Mouse (Mus musculus): ENCODE measurements around the gene Cdk5rap1. TPM values are rescaled to one million over a fixed set of nuclear protein-coding genes. Genes with fewer than 3 reads are reported as not detected.
A peak's percentile ranks its signal among the peaks of the same experiment; 100 is the strongest.

The Cdk5rap1 gene
- 10.8 and 12.4 TPM in 2 replicates for total RNA-seq (2014; rRNA removed)
- polyA plus RNA-seq (2015; fragmentation: Nextera tagmentation; extraction: Ambion mirVana), result 5.4 and 6.2 TPM in 2 replicates

DNA sequence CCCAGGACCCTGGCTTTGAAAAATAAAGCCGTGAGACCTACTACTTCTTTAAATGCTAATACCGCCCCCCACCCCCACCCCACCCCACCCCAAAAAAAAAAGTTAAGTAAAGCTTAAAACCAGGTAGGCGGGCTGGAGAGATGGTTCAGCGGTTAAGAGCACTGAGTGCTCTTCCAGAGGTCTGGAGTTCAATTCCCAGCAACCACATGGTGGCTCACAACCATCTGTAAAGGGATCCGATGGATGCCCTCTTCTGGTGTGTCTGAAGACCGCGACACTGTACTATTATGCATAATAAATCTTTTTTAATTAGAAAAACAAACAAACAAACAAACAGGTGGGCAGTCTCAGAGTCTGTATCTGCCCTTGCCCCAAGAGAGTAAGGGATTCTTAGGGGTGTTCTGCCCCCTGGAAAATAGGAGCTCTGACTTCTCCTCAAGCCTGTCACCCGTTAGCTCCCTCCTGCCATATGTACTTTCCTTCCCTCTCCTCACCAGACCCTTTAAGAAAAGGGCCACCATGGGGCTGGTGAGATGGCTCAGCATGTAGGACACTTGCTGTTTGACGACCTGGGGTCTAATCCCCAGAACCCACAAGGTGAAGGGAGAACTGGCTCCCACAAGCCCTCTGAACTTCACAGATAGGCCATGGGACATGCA, at the start of gene Cdk5rap1:
TSS of gene Cdk5rap1 (minus strand) at position 169 of the 659 bp plus-strand sequence.
- peak; percentile 27 for TF ChIP-seq CTCF (IDR thresholded peaks at IDR 0.05)
- WGBS, result 11% methylated on average over 9 of the region's 9 CpGs
- Histone ChIP-seq H3K9ac (replicated peaks; ENCODE audit: low read length, poor library complexity, severe bottlenecking) (peak within 1 kb of the TSS; percentile 79), H3K9me3 (ENCODE audit: low read length) (no peaks in the 10 kb centered on the region), H3K4me3 (ENCODE audit: low read depth, low read length) (peak within 1 kb of the TSS; percentile 64), H3K27me3 (ENCODE audit: insufficient read depth, low read length) (no peaks in the 10 kb centered on the region), H3K27ac (ENCODE audit: low read depth, low read length) (peak within 1 kb of the TSS; percentile 84), H3K36me3 (ENCODE audit: insufficient read depth, low read length) (peaks cover 14% of the 10 kb centered on the region; the same call in 1 of the 2 replicates), H3K4me1 (ENCODE audit: insufficient read depth, low read length) (0 out of 2 replicates have a peak, but pooled peaks cover 4% of the 10 kb centered on the region), H3K4me2 (ENCODE audit: low read depth, low read length, poor library complexity, severe bottlenecking) (peak within 1 kb of the TSS; percentile 63)
- peak; percentile 36 for ATAC-seq (ENCODE audit: low FRiP score)
- DNase-seq (ENCODE audit: low spot score), result no peak

GRCm38 (mm10) chr2:154422181-154422580, 49.4 kb upstream of the Cdk5rap1 start:
- peaks cover 7% of the 10 kb centered on the region; the same call in 1 of the 2 replicates for H3K4me1 ChIP-seq (ENCODE audit: insufficient read depth, low read length)
- H3K9me3 ChIP-seq (ENCODE audit: low read length), result no peaks in the 10 kb centered on the region
- ATAC-seq (ENCODE audit: low FRiP score) (no peak), DNase-seq (ENCODE audit: low spot score) (no peak)
- no peaks in the 10 kb centered on the region for H3K36me3 ChIP-seq (ENCODE audit: insufficient read depth, low read length)
- no peak for TF ChIP-seq CTCF (IDR thresholded peaks at IDR 0.05)
- no peak overlapping the region for H3K27ac ChIP-seq (ENCODE audit: low read depth, low read length)
- 50% methylated on average over 5 of the region's 5 CpGs for WGBS
- no peaks in the 10 kb centered on the region for H3K27me3 ChIP-seq (ENCODE audit: insufficient read depth, low read length)
- H3K4me2 ChIP-seq (ENCODE audit: low read depth, low read length, poor library complexity, severe bottlenecking), result no peak overlapping the region
- H3K4me3 ChIP-seq (ENCODE audit: low read depth, low read length), result no peak overlapping the region
- H3K9ac ChIP-seq (replicated peaks; ENCODE audit: low read length, poor library complexity, severe bottlenecking), result no peak overlapping the region

GRCm38 (mm10) chr2:154420942-154421731, 48.3 kb upstream of the Cdk5rap1 start:
- no peaks in the 10 kb centered on the region for H3K9me3 ChIP-seq (ENCODE audit: low read length)
- ATAC-seq (ENCODE audit: low FRiP score) (peak; percentile 76; the same call in 1 of the 2 replicates), DNase-seq (ENCODE audit: low spot score) (peak; percentile 93)
- H3K4me2 ChIP-seq (ENCODE audit: low read depth, low read length, poor library complexity, severe bottlenecking), result no peak overlapping the region
- H3K4me3 ChIP-seq (ENCODE audit: low read depth, low read length), result no peak overlapping the region
- H3K36me3 ChIP-seq (ENCODE audit: insufficient read depth, low read length), result no peaks in the 10 kb centered on the region
- peaks cover 2% of the 10 kb centered on the region; the same call in 1 of the 2 replicates for H3K4me1 ChIP-seq (ENCODE audit: insufficient read depth, low read length)
- no peak for TF ChIP-seq CTCF (IDR thresholded peaks at IDR 0.05)
- H3K27me3 ChIP-seq (ENCODE audit: insufficient read depth, low read length), result no peaks in the 10 kb centered on the region
- 21% methylated on average over 7 of the region's 7 CpGs for WGBS
- no peak overlapping the region for H3K27ac ChIP-seq (ENCODE audit: low read depth, low read length)
- H3K9ac ChIP-seq (replicated peaks; ENCODE audit: low read length, poor library complexity, severe bottlenecking), result no peak overlapping the region

GRCm38 (mm10) chr2:154419631-154420515, 47.1 kb upstream of the Cdk5rap1 start:
- no peaks in the 10 kb centered on the region for H3K27me3 ChIP-seq (ENCODE audit: insufficient read depth, low read length)
- 59% methylated on average over 9 of the region's 9 CpGs for WGBS
- H3K27ac ChIP-seq (ENCODE audit: low read depth, low read length), result no peak overlapping the region
- H3K9me3 ChIP-seq (ENCODE audit: low read length), result no peaks in the 10 kb centered on the region
- no peak overlapping the region for H3K4me2 ChIP-seq (ENCODE audit: low read depth, low read length, poor library complexity, severe bottlenecking)
- H3K9ac ChIP-seq (replicated peaks; ENCODE audit: low read length, poor library complexity, severe bottlenecking), result no peak overlapping the region
- DNase-seq (ENCODE audit: low spot score) (no peak), ATAC-seq (ENCODE audit: low FRiP score) (no peak)
- no peaks in the 10 kb centered on the region for H3K4me1 ChIP-seq (ENCODE audit: insufficient read depth, low read length)
- H3K36me3 ChIP-seq (ENCODE audit: insufficient read depth, low read length), result no peaks in the 10 kb centered on the region
- no peak overlapping the region for H3K4me3 ChIP-seq (ENCODE audit: low read depth, low read length)
- TF ChIP-seq CTCF (IDR thresholded peaks at IDR 0.05), result peak; percentile 11; the same call in 1 of the 2 replicates

GRCm38 (mm10) chr2:154418001-154418400, 45.2 kb upstream of the Cdk5rap1 start:
- no peak for ATAC-seq (ENCODE audit: low FRiP score)
- no peak for TF ChIP-seq CTCF (IDR thresholded peaks at IDR 0.05)
- 97% methylated on average over 7 of the region's 7 CpGs for WGBS

More at GRCm38 (mm10) chr2:154418001-154418400, 45.2 kb upstream of the Cdk5rap1 start:
- Histone ChIP-seq H3K9ac (replicated peaks; ENCODE audit: low read length, poor library complexity, severe bottlenecking) (no peak overlapping the region), H3K4me3 (ENCODE audit: low read depth, low read length) (no peak overlapping the region), H3K27me3 (ENCODE audit: insufficient read depth, low read length) (no peaks in the 10 kb centered on the region), H3K9me3 (ENCODE audit: low read length) (no peaks in the 10 kb centered on the region), H3K4me1 (ENCODE audit: insufficient read depth, low read length) (no peaks in the 10 kb centered on the region), H3K4me2 (ENCODE audit: low read depth, low read length, poor library complexity, severe bottlenecking) (no peak overlapping the region), H3K27ac (ENCODE audit: low read depth, low read length) (no peak overlapping the region), H3K36me3 (ENCODE audit: insufficient read depth, low read length) (no peaks in the 10 kb centered on the region)
- no peak for DNase-seq (ENCODE audit: low spot score)

Data from midbrain, postnatal 0 days (tissue).